Mouse (Mus musculus): Measurements from ENCODE around the gene Tmprss11g. TPM values are rescaled to one million over a fixed set of nuclear protein-coding genes. Genes with fewer than 3 reads are reported as not detected.
A peak's percentile ranks its signal among the peaks of the same experiment; 100 is the strongest.

Tmprss11g gene
- total and polyA plus RNA-seq, 3 experiments: not detected

DNA sequence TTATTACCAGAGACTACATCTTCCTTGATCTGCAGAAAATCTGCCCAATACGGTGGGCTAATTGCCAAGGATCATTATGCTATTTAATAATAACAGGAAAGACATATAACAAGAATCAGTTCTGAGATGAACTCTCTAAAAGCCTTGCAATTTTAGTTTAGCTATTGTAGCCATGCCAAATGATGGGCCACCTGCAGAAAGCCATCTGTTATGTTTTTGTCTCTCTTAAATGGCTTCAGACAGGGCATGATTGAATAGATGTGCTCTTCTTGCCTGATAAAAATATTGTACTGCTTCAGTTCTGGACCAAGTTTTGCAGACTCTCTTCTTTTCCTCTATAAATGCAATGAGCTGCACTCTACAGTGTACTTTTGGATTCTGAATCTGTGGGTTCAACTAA is 24.9 kb downstream of the Tmprss11g start:
- dilution Hi-C loops (cut with MboI; ENCODE audit: extremely low pct_ligation_motif_present, extremely low pct_unique_long_range_greater_than_20kb, low sequenced_read_pairs) (no loop called here), in situ Hi-C loops (cut with MboI; ENCODE audit: low pct_ligation_motif_present, low pct_unique_long_range_greater_than_20kb, low sequenced_read_pairs) (loop anchor here (25.0 kb wide), 2 partner anchors 144 to 269 kb away; partner anchors contain the start of gene Tmprss11f)
- Histone ChIP-seq H3K27ac (ENCODE audit: insufficient read depth, low read depth) (no peak overlapping the region), H3K27me3 (replicated peaks) (no peaks in the 10 kb centered on the region), H3K36me3 (replicated peaks in 1 of 2; ENCODE audit: control insufficient read depth in 1 of 2, insufficient read depth in 1 of 2, low read length in 1 of 2) (no peaks in the 10 kb centered on the region), H3K4me3 (replicated peaks in 1 of 3; ENCODE audit: low read depth in 2 of 3, low read length in 2 of 3, poor library complexity in 1 of 3) (no peak overlapping the region), H3K79me2 (replicated peaks; ENCODE audit: control insufficient read depth, extremely low read depth, insufficient read depth, poor library complexity, severe bottlenecking) (no peaks in the 10 kb centered on the region), H3K9me3 (replicated peaks; ENCODE audit: low read length) (no peaks in the 10 kb centered on the region), H3K9ac (ENCODE audit: insufficient read depth, low read depth) (no peak overlapping the region), H3K4me2 (ENCODE audit: insufficient read depth, low read depth, poor library complexity, severe bottlenecking) (no peak overlapping the region), H3K4me1 (ENCODE audit: control insufficient read depth in 1 of 2, insufficient read depth in 2 of 2) (no peaks in the 10 kb centered on the region)
- DNase-seq (ENCODE audit: extremely low read depth): no peak
- TF ChIP-seq MYC (IDR thresholded peaks at IDR 0.05; ENCODE audit: low read depth, low read length): no peak
- TF ChIP-seq CHD2 (IDR thresholded peaks at IDR 0.05; ENCODE audit: low read length): no peak
- TF ChIP-seq RCOR1 (conservative IDR thresholded peaks at IDR 0.05; ENCODE audit: low read depth, low read length): no peak
- TF ChIP-seq ZC3H11A (IDR thresholded peaks at IDR 0.05; ENCODE audit: low read depth, low read length): no peak
- no peak for TF ChIP-seq HCFC1 (IDR thresholded peaks at IDR 0.05; ENCODE audit: low read depth, low read length)
- no peak for TF ChIP-seq TBP (conservative IDR thresholded peaks at IDR 0.05; ENCODE audit: low read depth, low read length)
- TF ChIP-seq ZNF384 (IDR thresholded peaks at IDR 0.05; ENCODE audit: low read depth, low read length): no peak
- no peak for TF ChIP-seq SIN3A (IDR thresholded peaks at IDR 0.05; ENCODE audit: low read length)
- no peak for TF ChIP-seq POLR2AphosphoS2 (IDR thresholded peaks at IDR 0.05; ENCODE audit: low read depth, low read length)
- no peak for TF ChIP-seq ZKSCAN1 (IDR thresholded peaks at IDR 0.05; ENCODE audit: borderline replicate concordance, low read depth, low read length)
- TF ChIP-seq GABPA (IDR thresholded peaks at IDR 0.05; ENCODE audit: insufficient replicate concordance, low read depth, low read length): no peak

DNA sequence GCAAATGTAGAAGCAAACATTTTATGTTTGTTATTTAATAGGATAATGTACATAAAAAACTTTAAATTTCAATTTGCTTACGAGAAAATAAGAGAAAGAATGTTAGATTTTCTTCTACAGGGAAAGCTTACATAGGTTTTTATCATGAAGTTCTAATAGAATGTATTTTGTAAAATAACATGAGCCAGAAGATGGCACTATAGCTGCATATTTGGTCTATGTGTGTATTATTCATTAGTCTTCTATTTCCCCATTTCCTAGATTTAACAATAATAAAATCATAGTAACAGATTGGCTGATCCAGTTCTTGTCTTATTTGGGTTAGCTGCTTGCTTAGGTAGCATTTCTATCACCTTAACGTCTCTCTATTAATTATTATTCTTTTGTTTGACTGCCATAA is 35.8 kb downstream of the Tmprss11g start:
- H3K4me3 ChIP-seq (replicated peaks in 1 of 3; ENCODE audit: low read depth in 2 of 3, low read length in 2 of 3, poor library complexity in 1 of 3): no peak overlapping the region
- H3K4me2 ChIP-seq (ENCODE audit: insufficient read depth, low read depth, poor library complexity, severe bottlenecking): no peak overlapping the region
- peak; percentile 10 for DNase-seq (ENCODE audit: extremely low read depth)
- dilution Hi-C loops (cut with MboI; ENCODE audit: extremely low pct_ligation_motif_present, extremely low pct_unique_long_range_greater_than_20kb, low sequenced_read_pairs): no loop called here
- H3K36me3 ChIP-seq (replicated peaks in 1 of 2; ENCODE audit: control insufficient read depth in 1 of 2, insufficient read depth in 1 of 2, low read length in 1 of 2): no peaks in the 10 kb centered on the region
- no peaks in the 10 kb centered on the region for H3K9me3 ChIP-seq (replicated peaks; ENCODE audit: low read length)
- in situ Hi-C loops (cut with MboI; ENCODE audit: low pct_ligation_motif_present, low pct_unique_long_range_greater_than_20kb, low sequenced_read_pairs): loop anchor here (25.0 kb wide), 2 partner anchors 155 to 280 kb away; partner anchors contain the start of gene Tmprss11f
- no peak overlapping the region for H3K27ac ChIP-seq (ENCODE audit: insufficient read depth, low read depth)
- H3K79me2 ChIP-seq (replicated peaks; ENCODE audit: control insufficient read depth, extremely low read depth, insufficient read depth, poor library complexity, severe bottlenecking): no peaks in the 10 kb centered on the region
- no peak for TF ChIP-seq MAX (IDR thresholded peaks at IDR 0.05; ENCODE audit: low read length)
- no peak for TF ChIP-seq ZMIZ1 (IDR thresholded peaks at IDR 0.05; ENCODE audit: low read depth, low read length)
- TF ChIP-seq RAD21 (IDR thresholded peaks at IDR 0.05; ENCODE audit: low read depth, low read length): peak; percentile 70
- TF ChIP-seq CTCF (conservative IDR thresholded peaks at IDR 0.05 in 1 of 2, IDR thresholded peaks at IDR 0.05 in 1 of 2; ENCODE audit: low read depth in 2 of 2, low read length in 2 of 2): peak in 1 of 2 experiments; percentile 62; a peak in 2 of 4 replicates
- TF ChIP-seq SMC3 (IDR thresholded peaks at IDR 0.05; ENCODE audit: low read depth, low read length): peak; percentile 47
- no peak overlapping the region for H3K9ac ChIP-seq (ENCODE audit: insufficient read depth, low read depth)
- no peaks in the 10 kb centered on the region for H3K27me3 ChIP-seq (replicated peaks)
- H3K4me1 ChIP-seq (ENCODE audit: control insufficient read depth in 1 of 2, insufficient read depth in 2 of 2): no peaks in the 10 kb centered on the region
